Mouse (Mus musculus): ENCODE measurements at regions not wholly inside any gene's neighbourhood (a gene's known extent, or its start where the extent isn't known, plus 50 kb on each side); places are given as distances from the start of the nearest gene placed in this dataset.

DNA sequence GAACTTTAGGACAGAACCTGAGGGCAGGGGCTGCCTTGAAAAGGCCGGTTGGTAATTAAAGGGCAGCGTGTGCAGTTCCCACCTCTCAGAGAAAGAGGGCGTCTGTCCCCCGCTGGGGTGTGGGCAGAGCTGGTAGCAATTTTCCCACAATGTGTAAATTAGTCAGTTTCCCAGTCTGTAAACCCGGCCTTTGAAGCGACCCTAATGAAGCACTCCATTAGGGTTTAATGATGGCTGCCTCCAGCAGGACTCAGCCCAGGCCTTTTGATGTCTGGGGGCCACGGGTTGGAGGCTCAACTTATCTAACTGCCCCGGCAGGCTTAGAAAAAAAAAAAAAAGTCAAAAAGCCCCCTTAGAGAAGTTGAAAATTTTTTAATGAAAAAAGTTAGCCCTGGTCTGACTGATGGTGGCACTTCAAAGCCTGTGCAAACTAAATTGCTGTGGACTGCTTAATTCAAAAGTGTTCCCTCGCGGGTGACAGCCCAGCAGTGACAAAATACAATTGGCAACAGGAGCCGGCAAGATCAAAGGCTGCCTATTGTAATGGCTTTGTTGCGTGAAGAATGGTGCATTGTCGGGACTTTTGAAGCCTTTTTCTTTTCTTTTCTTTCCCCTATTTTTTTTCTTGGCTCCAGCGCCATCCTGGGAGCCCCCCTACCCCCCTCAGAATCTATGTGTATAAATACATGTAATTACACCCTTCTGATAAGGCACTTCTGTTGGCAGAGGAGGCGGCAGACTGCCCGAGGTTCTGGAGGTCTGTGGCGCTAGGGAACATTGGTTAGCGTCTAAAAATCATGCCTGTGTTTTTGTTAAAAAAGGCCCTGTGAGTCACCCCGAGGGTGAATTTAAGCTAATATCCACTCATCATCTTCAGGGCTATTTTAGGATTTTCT is 71.3 kb upstream of the Msx1 start:
- DNase-seq: no peak

DNA sequence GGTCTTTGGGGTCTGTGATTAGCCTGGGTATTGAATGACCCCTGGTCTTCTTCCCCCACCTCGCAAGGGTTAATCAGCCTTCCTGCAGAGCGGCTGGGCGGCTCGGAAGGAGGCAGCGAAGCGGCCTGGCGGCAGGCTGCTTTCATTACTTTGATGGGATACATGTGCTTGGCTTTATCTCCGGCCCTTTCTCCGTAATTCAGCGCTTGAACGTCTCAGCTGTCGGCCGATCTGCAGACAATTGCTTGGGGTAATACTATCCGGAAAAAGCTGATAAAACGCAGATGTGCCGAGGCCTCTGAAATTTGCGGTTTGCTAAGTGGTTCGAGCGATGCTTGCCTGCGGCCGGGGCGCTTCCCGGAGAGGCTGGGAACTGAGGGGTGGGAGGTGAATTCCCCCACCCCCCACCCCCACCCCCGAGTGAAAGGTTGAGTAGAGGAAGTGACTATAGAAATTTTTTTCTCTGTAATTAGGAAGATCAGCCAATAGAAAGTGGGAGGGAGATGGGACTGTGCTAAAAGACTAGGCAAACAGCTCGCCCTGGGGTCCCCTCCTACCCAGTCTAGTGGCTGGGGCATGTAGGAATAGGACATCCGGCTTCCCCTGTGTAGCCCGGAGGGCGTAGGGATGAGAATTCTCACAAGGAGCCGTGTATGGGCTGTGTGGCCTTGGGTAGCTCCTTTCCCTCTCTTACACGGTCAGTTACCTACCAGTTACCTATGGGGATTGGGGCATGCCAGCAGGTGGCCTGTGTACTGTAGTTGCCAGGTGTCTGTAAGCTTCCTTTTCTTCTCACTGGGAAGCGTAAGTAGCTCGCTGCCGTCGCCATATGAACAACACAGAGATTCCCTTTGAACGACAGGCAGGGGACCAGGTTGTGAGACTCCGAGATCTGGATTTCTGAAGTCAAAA is 69.5 kb upstream of the Msx1 start:
- DNase-seq: no peak

DNA sequence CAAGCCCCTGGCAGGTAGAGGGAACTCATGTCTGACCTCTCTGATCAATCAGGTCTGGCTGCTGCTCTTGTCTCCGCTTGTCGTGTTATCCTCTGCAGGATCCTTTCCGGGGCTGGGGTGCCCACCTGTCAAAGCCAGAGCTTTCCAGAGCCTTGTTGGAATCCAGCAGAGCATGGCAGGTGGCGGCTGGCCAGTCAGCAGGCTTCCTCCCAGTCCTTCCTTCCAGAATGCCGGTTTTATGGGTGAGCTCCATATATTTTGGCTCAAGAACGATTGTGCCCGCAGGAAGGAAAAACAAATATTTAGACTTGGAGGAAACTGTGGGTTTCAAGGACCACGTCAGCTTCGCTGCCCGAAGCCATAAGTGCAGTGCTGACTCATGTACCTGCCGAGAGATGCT is 66.3 kb upstream of the Msx1 start:
- no peak for DNase-seq

DNA sequence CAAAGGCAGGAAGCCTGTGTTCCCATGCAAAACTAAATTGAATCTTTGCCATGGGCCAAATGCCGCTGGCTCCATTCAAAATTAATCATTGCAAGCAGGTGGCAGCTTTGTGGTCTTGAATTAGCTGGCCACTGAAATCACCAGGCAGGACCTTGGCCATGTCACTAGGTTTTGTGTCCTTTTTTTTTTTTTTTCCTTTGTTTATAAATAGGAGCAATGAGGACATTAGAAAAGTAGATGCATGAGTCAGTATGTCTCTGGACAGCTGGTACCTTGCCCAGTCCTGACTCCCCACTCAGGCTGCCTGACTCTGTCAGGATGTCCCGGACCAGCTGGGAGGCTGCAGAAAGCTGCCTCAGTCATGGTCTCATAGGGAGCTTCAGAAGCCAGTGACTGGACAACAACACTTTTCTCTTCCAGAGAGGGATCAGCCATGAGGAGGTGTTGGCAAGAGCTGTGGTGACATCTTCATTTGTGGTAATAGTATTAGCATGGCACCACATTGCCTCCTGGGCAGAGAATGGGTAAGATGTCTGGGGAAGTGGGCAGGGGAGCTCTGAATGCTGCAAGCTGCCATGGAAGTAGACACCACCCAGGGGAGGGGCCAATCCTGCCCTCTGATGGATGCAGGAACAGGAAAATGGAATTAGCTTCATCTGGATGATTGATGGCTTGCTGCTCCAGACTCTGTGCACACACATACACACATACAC is 55.4 kb upstream of the Msx1 start:
- no peak for DNase-seq

DNA sequence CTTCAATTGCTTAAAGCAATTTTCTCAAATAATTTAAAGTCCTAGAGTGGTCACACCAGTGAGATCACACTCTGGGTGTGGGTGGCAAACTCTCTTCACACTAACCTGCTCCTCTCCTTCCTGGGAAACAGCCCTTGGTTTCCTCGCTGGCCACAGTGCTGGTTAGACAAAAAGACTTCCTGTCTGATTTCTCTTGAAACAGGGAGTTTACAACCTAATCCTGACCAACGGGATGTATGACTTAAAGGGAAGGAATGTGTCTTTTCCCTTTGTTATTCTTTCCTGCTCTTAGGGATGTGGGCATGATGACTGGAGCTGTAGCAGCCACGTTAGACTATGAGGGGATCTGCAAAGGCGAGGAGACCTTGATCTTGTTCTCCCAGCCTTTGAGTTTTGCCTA is 51.9 kb upstream of the Msx1 start:
- DNase-seq: no peak

DNA sequence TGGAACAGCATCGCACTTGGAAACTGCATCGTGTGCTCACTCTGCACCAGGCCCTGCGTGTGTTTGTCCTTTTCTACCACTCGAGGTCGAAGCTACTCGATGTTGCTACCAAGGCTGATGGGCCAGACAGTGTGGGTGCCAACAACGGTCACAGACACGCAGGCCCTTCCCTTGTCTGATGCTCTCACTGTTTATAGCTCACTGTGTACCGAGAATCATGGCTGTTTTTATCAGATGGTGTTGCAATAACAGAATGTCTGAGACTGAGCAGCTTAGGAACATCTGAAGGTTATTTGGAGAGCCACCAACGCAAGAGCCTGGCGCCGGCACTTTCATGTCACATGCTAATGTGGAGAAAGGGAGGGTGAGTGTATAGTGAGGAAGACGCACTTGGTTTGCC is 51.1 kb upstream of the Msx1 start:
- no peak for DNase-seq

DNA sequence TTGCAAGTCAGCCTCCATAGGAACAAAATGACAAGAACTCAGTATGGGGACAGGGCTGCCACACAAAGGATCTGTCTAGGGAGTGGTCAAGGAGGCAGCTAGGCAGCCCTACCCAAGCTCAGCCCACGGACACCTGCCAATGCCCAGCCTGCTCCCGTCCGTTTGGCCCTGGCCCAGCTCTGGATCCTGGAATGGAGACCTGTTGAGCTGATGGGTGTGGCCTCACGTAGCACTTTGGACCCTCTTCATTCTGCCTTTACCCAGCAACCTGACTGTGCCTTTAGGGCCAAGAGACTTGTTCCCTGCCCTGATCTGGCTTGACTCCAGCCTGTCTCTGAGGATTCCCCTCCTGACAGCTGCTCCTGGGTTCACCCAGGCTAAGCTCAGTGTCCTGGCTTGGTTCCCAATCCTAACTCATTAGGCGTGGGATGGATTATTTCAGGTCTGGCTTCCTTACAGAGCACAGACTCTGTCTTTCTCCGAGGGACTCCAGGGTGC is 50.5 kb upstream of the Msx1 start:
- DNase-seq: peak; percentile 80

Data from kidney, adult 18-20 months (tissue).